Mouse (Mus musculus) olfactory bulb, adult 2 months (tissue): ENCODE data around the gene Chic2. TPM values are rescaled to one million over a fixed set of nuclear protein-coding genes. Genes with fewer than 3 reads are reported as not detected.

Source experiments
- H3K27ac ChIP-seq: fragments of 200-500 bp; 2 replicates; pipeline ENCODE4 v1.5.1; 2012; ENCODE audit warnings: low read depth, low read length; ENCODE audit not compliant: insufficient read depth
- H3K4me1 ChIP-seq: fragments of 200-500 bp; 2 replicates; pipeline ENCODE4 v1.6.1; 2012; ENCODE audit warnings: low read length; ENCODE audit not compliant: control insufficient read depth, insufficient read depth
- H3K4me3 ChIP-seq: fragments of 200-500 bp; 2 replicates; pipeline ENCODE4 v1.5.1; 2012; ENCODE audit warnings: mild to moderate bottlenecking, low read depth, low read length, moderate library complexity; ENCODE audit not compliant: insufficient read depth
- CTCF ChIP-seq: fragments of 200-500 bp; IDR thresholded peaks from 2 replicates; pipeline ENCODE4 v1.5.1; 2012; ENCODE audit warnings: low read depth, mild to moderate bottlenecking, low read length, moderate library complexity; ENCODE audit not compliant: insufficient read depth
- POLR2A ChIP-seq: fragments of 200-500 bp; IDR thresholded peaks from 2 replicates; pipeline ENCODE4 v1.6.1; 2012; ENCODE audit warnings: mild to moderate bottlenecking, low read depth, low read length, moderate library complexity; ENCODE audit not compliant: insufficient read depth
- WGBS: fragments of 180-500 bp; shearing (Covaris S2); methylation state at CpG from one replicate; pipeline ENCODE4 v1.1.7; 2018; 5-methylcytosine and 5-hydroxymethylcytosine counted together
- polyA plus RNA-seq: library from polyadenylated mRNA; stranded (reverse); fragments of >200 nt; gene quantifications from 2 replicates; pipeline ENCODE4 v1.2.4, GENCODE M21; 2012; ENCODE audit warnings: low replicate concordance; ENCODE audit not compliant: missing spikeins, insufficient read depth, insufficient read length

Gene Chic2
- polyA plus RNA-seq, 1 experiment = 415 TPM

DNA sequence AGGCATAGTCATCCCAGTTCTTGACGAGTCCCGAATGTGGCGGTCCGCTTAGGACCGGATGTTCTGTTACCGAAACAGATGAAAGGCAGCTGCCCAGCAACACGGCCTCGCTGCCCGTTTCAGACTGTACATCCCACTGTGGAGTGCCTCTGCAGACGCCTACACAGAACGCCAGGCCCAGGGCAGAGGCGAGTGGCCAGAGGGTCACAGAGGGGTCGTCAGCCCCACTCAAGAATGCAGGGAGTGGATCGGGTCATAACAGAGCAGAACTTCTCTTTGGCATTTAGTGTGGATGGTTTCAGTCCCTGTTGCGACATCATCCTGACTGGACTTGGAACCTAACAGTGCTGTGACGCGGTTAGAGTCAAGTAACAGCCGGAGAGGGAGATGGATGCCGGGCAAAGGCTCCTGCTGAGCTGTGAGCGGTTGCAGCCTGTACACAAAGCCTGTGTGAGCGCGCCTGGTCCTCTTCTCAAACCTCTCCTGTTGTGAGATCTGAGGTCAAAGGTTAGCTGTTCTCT, 70.5 kb downstream of the Chic2 start:
- WGBS = 92% methylated on average over 22 of the region's 22 CpGs
- TF ChIP-seq POLR2A (no peak), CTCF (no peak)
- Histone ChIP-seq H3K4me3 (no peak overlapping the region), H3K27ac (no peak overlapping the region), H3K4me1 (peaks cover 2% of the 10 kb centered on the region; the same call in 1 of the 2 replicates)

DNA sequence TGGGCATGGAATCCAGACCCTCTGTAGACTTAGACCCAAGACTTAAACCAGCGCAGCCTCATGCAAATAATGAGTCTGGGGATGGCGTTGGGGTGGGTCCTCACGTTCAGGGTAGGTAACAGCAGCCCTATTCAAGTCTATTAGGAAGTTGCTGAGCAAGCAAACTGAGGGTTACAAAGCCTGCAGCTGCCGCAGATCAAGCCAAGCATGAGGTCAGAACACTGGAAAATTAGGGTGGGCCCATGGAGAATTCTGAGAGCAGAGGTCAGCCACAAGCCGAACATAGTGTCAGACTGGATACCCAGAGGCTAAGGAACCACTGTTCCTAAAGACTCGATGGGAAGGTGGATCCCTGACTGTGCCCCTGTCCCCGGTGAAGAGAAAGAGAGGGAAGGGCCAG, 73.2 kb downstream of the Chic2 start:
- peaks cover 6% of the 10 kb centered on the region; the same call in 1 of the 2 replicates for H3K4me1 ChIP-seq
- 79% methylated on average over 7 of the region's 7 CpGs for WGBS
- TF ChIP-seq POLR2A (no peak), CTCF (no peak)

DNA sequence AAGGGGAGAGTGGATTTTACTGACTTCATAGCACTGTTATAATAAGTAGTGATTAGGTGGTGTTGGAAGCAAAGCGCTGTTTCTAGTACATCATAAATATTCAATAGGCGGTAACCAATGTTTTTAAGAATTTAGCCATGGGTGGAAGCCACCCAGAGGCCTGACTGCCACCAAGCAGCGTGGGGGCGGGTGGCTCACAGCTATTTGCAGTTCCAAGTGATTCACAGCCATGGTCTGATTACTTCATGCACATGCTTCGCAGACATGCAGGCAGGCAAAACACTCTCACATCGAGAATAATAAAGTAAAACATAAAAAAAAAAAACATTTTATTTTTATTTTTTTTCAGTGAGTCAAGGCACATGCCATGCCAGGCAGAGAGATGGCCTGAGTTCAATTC, 75.2 kb downstream of the Chic2 start:
- WGBS = 51% methylated on average over 6 of the region's 6 CpGs
- TF ChIP-seq CTCF = no peak
- TF ChIP-seq POLR2A = no peak
- Histone ChIP-seq H3K27ac (no peak overlapping the region), H3K4me3 (no peak overlapping the region), H3K4me1 (peaks cover 5% of the 10 kb centered on the region; the same call in 1 of the 2 replicates)

More for the DNA sequence above, 73.2 kb downstream of the Chic2 start:
- Histone ChIP-seq H3K27ac (no peak overlapping the region), H3K4me3 (no peak overlapping the region)

DNA sequence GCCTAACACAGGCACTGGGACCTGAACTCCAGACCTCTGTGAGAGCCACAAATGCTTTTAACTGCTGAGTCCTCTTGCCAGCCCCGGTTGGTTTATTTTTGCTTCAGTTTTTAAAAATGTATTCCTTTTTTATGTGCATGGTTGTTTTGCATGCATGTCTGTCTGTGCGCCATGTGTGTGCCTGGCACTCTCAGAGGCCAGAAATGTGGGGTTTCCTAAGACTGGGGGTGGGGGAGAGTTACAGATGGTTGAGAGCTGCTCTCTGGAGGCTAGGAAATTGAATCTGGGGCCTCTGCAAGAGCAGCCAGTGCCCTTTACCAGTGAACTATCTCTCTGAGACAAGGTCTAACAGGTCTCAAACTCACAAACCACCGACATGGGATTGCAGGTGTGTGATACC, 76.7 kb downstream of the Chic2 start:
- 94% methylated on average over 3 of the region's 3 CpGs for WGBS
- peaks cover 5% of the 10 kb centered on the region; the same call in 1 of the 2 replicates for H3K4me1 ChIP-seq
- TF ChIP-seq POLR2A = no peak
- TF ChIP-seq CTCF = no peak

GRCm38 (mm10) chr5:74966891-74967290, 77.7 kb downstream of the Chic2 start:
- Histone ChIP-seq H3K4me1 (peaks cover 5% of the 10 kb centered on the region; the same call in 1 of the 2 replicates), H3K4me3 (no peak overlapping the region), H3K27ac (no peak overlapping the region)
- WGBS = 23% methylated on average over 10 of the region's 10 CpGs
- TF ChIP-seq CTCF (no peak), POLR2A (no peak)

More for the DNA sequence above, 76.7 kb downstream of the Chic2 start:
- Histone ChIP-seq H3K27ac (no peak overlapping the region), H3K4me3 (no peak overlapping the region)

GRCm38 (mm10) chr5:74962771-74963170, 81.8 kb downstream of the Chic2 start:
- no peak for TF ChIP-seq CTCF
- no peak for TF ChIP-seq POLR2A
- WGBS = 68% methylated on average over 5 of the region's 5 CpGs
- H3K27ac ChIP-seq = no peak overlapping the region
- no peak overlapping the region for H3K4me3 ChIP-seq
- peaks cover 5% of the 10 kb centered on the region; the same call in 1 of the 2 replicates for H3K4me1 ChIP-seq

DNA sequence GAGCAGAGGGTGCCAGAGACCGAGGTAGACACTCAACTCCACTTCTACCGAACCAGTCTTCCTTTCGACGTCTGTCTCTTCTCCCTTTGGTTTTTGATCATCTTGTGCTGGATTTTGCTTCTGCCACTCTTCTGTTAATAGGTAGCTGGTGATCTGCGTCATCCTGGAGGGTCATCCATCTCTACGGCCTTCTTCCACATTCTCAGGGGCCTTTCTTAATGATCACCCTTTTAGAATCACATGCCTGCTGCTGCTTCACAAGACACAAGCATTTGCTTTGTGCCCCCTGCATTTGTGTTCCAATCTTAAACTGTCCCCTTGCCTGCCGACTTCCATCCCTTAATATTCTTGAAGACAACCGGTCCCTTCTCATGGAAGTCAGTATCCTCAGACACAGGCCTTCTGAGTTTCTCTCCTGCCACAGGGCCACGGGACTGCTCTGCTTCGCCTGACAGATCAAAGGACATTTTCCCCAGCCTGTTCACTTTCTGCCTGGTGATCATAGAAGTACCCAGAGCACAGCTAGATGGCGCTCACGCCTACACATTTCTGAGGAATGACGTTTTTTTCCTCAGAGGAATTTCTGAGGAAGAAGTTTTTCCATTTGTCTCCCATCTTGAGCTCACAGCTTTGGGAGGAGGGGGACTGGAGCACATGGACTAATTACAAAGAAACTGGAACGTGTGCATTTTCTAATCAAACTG, 83.6 kb downstream of the Chic2 start:
- 33% methylated on average over 14 of the region's 14 CpGs for whole genome bisulfite sequencing
- Histone ChIP-seq H3K4me1 (no peaks in the 10 kb centered on the region), H3K4me3 (no peak overlapping the region), H3K27ac (no peak overlapping the region)
- TF ChIP-seq CTCF (no peak), POLR2A (no peak)

- Histone ChIP-seq H3K4me1 (no peaks in the 10 kb centered on the region), H3K4me3 (no peak overlapping the region), H3K27ac (no peak overlapping the region)
- no peak for TF ChIP-seq POLR2A
- TF ChIP-seq CTCF = no peak
- WGBS = 72% methylated on average over 9 of the region's 9 CpGs
These were observed 84.3 kb downstream of the Chic2 start for GRCm38 (mm10) chr5:74960306-74960705.

DNA sequence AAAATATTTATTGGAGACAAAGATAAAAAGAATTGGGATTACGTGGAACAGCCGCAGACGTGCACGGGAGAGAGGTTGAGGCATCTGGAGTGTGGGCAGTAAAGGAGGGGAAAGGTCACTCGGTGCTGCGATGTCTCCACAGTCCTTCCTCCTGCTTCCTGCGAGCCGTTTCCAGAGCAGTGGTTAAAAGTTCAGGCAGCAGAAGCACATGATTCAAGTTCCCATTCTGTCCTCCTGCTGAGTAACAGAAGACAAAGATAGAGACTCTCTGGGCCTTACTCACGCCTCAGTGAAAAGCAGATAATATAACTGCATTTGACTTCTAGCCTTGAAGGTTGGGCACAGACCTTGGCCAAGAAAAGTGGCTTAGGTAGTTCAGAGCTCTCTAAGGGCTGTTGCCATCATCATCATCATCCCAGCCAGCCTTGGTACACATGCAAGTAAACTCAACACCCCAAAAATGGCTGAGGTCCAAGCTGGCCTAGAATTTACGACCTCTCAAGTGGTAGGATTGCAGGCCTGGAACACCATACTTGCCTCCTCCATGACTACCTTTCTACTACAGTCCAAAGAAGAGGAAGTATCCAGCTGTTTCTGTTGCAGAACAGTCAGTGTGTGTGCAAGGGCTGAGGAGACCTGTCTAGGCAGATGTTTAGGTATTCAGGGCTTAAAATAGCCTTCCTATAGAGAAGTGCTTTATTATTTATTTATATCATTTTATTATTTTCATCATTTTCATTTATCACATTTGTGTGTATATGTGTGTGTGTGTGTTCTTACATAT, 87.1 kb downstream of the Chic2 start:
- 82% methylated on average over 10 of the region's 10 CpGs for WGBS

More for the DNA sequence above, 87.1 kb downstream of the Chic2 start:
- no peaks in the 10 kb centered on the region for H3K4me1 ChIP-seq
- H3K27ac ChIP-seq = no peak overlapping the region
- TF ChIP-seq CTCF (no peak), POLR2A (no peak)
- no peak overlapping the region for H3K4me3 ChIP-seq
